Mouse (Mus musculus) ovary, postnatal 36 days (tissue): ENCODE results near the gene B3galnt1.
"Not testable (repeated sequence)": the region's sequence is repeated elsewhere in the genome, so short reads cannot be mapped to it uniquely, and the experiment has no call there.

Experiments
- DNase-seq: peaks from one replicate; pipeline ENCODE4 v3.0.0; 2022; ENCODE audit warnings: low spot score, mixed read lengths

B3galnt1 gene

DNA sequence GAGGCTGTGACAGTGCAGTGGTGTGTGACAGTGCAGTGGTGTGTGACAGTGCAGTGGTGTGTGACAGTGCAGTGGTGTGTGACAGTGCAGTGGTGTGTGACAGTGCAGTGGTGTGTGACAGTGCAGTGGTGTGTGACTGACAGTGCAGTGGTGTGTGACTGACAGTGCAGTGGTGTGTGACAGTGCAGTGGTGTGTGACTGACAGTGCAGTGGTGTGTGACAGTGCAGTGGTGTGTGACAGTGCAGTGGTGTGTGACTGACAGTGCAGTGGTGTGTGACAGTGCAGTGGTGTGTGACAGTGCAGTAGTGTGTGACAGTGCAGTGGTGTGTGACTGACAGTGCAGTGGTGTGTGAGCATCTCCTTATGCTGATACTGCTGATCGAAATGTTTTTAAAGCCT, 33.2 kb downstream of the B3galnt1 start:
- DNase-seq: not testable (repeated sequence)

DNA sequence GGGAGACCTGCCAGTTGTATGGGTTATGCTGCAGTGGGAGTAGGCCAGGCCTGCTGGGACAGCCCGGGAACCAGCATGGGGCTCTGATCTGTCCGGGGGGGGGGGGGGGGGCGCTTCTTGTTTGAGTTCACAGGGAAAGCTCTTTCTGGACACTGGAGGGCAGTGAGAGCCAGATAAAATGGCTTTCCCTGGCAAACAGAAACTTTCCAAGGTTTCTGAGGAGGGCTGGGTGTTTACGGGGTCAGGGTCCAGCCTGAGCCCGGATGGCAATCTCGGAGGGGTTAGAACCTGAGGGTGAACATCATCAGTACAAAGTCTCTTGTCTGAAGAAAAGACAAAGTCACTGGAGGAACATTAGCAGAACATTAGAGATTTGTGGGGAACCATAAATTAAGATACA, 35.4 kb downstream of the B3galnt1 start:
- DNase-seq: no peak

DNA sequence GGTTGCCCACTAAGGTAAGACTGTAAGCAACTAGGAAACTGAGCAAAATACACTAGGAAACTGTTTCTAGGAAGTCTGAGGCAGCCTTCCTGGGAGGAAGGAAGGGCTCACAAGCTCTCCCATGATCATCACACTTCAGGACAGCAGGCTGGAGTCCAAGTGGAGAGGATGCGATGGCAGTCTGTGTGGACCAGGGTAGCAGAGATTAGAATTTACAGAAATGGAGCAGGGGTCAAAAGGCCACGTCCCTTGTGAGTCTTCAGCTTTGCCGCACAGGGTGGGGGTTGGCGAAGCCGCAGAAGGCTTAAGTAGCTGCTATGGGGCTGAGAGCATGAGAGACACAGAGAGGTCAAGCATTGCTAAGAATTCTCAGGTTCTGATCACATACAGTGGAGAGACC, 37.1 kb downstream of the B3galnt1 start:
- DNase-seq: no peak

DNA sequence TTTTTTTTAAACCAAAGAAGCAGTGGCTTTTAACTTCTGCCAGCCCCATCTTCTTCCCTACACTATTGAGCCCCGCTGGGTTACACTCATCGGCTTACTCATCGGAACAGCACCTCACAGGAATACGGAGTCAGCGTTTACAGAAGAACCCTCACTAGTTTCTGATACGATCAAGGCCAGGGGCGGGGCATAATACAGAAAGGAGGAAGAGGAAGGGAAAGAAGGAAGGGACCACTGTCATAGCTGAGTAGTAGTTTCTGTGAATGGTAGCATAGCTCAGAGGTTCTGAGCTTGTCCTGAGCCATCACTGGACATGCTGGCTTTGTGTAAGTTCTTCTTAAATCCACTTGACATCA, 38.8 kb downstream of the B3galnt1 start:
- no peak for DNase-seq

DNA sequence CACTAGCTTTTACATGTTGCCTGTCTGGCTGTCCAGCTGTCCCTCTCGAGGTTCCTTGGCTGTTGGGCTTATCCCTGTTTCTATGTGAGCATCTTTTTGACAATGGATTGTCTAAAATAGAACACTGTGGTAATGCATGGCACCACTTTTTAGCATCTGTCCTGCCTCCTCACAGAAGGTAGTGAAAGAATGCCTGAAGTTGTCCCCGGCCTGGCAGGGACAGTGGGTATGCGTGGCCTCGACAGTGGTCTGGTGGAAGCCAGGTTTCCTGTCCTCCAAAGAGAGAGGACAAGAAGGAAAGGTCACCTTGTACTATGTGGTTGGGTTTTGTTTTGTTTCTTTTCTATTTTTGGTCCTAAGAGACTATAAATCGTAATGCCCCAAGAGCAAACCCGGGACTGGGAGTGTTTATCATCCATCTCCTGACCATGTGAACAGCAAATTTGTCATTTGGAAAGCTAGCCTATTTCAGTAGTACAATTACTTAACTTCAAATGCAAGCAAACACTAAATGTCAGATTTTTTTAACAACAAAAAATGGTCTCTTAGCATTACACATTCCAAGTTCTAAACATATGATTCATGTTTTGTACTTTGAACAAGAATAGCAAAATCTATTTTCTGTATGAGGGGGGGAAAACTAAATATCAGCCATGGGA, 39.3 kb downstream of the B3galnt1 start:
- no peak for DNase-seq

DNA sequence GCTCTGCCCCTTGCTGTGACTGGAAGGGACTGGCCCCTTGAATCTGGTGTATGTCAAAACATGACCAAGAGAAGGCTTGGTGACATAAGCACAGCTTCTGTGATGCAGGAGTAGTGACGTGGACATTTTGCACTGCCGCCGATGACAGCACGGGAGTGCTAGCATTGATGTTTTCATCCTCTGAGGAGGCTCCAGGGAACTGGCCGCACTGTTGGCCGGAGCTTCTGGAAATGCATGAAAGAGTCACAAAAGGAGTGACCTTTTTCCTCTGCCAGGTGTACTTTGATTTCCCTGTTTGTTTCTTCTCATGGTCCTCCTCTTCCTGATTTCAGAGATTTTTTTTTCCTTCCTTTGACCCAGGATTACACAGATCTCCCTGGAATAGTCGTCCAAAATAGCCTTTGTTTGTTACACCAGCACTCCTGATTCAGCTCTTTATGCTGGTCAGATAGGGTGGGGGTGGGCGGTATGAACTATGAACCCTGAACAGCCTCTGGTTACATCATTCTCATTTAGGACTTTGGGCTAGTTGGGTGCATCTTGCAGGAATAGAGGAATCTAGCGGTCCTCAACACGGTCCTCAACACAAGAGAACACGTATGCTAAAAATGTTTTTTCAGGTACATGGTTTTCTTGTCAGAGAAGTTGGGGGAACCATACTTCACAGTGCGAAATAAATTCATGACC, 42.5 kb downstream of the B3galnt1 start:
- no peak for DNase-seq

DNA sequence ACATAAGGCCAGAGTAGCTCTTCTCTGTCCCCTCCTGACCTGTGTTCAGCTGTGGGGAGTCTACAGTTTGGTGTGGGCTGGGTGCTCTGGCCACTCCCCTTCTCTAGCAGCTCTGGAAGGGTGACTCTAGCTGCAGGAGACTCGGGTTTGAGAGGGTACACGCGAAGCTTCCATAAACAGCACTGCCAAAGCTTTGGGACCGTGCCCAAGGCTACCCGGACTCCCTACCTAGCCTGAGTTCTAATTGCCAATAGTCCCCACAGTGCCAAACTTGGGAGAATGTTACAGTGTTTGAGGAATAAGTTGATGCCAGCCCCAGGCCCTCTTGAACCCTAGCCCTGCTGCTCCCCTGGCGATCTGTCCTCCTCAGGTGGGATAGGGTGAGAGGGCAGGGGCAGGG, 43.2 kb downstream of the B3galnt1 start:
- DNase-seq: no peak

DNA sequence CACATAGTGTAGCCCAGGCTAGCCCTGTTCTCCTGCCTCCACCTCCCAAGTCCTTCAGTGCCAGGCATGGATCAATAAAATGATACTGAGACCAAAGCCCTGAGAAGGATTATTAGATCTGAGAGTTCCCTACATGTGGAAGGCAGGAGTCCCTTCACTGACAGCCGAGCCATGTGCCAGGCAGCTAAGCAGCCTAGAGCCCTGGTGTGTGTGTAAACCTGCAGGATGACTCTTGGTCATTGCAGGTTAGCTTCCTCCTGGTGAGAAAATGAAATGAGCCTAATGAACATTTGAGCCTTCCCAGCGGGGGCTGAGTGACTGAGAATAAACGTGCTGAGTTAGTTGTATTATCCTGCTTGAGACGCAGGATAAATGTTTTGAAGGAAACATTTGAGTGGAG, 49.2 kb downstream of the B3galnt1 start:
- no peak for DNase-seq

DNA sequence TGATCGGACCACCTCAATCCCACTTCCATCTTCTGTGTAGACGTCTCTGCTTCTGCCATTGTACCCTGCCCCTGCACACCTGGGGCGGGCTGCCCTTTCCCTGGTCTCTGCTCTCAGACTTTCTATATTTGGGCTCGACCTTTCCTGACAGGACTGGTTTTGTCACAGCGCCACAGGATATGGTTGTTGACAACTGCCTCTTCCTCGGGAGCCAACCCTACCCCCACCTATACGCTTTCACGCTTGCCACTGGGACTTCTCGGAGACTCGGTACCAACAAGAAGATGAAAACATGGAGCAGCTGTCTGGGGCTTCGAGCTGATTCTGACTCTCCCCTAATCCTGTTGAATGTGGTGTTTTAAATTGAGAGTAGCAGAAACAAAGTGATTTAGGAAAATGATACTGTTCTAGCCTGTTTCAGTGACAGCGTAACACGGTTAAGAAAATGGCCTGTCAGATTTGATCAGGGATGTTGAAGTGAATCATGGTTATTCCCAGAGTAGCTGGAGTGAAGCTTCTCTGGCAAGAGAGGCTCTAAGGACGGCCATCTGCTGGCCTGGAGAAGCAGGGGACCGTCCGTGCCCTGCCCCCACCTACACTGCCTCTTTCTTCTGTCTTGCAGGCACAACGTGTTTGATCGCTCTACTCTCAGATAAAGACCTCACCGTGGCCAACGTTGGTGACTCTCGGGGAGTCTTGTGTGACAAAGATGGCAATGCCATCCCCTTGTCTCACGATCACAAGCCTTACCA, 49.9 kb downstream of the B3galnt1 start:
- DNase-seq: no peak

DNA sequence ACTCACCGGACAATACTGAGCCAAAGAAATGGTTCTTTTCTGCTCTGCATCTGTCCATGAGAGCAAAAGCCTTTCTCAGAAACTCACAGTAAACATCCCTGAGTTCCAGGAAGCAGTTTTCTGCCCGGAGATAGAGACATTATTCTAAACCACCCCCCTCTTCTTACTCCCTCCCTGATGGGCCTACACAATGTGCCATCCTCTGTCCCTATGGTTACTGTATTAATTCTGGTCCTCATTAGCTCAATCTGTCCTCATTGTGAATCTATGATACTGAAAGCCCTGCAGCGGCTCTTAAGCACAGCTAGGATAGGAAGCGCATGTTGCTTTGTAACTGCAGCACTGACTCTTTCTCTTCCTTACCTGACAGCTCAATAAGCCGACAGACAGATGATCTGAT, 53.7 kb downstream of the B3galnt1 start:
- no peak for DNase-seq

DNA sequence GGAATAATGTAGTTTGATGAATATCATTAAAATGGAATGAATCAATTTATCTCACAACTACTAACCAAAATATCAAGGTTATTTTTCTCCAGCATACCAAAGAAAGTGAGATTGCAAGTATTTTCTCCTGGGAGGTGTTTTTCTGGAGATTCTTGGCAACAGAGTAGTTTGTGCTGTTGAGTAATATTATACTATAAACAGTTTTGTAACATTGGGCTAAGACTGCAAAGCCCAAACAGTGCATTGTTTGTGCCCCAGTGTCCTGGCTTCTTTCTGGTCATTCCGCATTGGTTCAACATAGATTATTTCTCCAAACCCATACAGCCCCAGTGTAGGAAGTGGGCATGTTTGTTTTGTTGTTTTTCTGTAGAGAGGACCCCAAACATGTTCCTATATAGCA, 55.0 kb downstream of the B3galnt1 start:
- DNase-seq: no peak

DNA sequence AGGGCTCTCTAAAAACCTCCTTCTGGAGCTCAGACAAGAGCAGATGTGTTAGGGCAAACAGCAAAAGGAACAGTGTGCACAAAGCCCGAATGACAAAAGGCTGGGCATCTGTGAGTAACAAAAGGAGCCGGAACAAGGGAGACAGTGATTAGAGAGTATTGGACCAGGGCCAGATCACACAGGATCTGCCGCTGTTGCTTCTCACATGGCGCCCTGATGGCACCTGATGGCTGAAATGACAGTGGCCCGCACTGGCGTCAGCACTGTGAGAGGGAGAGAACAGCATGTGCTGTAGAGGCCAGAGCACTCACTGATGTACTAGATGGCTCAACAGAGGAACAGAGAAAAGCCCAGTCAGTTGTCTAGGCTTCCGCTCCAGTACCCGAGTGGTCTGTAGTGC, 55.8 kb downstream of the B3galnt1 start:
- no peak for DNase-seq

DNA sequence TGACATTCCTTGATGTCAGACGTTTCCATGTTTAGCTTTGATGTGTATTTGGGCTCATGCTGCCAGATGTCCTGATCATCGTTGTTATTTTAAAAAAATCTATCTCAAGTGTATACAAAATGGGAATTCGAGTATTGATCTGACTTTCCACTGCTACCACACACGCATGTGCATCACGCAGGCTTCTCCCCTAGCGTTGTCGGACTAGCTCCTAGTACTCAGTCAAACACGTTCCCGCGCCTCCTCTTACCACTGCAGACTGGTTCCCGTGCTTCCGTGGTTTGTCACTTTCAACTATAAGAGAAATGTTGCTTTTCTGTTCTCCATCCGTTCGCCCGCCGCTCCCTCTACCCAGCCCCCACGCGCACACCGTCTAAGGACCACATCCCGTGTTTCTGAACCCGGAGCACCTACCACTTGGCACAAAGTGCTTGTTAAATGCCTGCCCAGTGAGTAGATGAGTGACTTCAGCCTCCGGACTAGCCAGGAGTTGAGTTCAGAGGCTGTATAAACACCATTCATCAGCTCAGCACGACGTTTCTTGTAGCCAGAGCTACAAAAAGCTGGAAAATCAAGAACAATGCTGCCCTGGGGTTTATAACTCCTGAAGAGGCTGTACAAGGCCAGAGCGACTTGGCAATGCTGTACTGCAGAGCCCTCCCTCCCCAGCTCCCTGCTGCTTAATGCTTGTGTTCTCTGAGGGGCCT, 62.7 kb downstream of the B3galnt1 start:
- no peak for DNase-seq

DNA sequence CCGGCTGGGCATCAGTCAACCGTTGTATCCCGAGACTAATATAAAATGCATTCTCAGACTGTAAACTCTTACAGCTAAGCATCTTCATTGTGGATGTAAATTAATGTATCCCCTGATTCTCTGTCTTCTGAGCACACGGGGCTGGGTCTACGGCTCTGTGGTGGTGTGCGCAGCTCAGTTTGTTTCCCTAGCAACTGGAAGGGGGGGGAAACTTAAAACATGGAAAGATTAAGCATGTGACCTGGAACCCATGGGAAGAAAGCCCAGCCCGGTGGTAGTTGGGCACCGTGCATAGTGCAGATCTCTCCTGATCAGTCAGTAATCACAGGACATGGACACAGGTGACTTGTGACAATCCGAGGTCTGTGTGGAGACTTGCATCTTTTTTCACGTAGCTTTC, 63.3 kb downstream of the B3galnt1 start:
- DNase-seq: no peak

DNA sequence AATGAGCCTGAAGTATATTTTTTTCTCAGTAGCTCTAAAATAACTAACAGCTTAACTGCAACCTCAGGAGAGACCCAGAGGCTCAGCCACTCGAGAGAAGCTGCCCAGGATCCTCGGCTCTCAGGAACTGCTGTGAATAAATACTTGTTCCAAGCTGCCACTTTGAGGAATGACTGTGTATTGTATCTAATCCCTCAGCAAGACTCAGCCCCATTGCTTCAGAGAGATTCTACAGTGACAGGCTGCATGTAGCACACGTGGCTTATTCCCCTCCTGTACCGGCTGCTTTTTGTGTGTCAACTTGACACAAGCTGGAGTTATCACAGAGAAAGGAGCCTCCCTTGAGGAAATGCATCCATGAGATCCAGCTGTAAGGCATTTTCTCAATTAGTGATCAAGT, 66.1 kb downstream of the B3galnt1 start:
- no peak for DNase-seq

DNA sequence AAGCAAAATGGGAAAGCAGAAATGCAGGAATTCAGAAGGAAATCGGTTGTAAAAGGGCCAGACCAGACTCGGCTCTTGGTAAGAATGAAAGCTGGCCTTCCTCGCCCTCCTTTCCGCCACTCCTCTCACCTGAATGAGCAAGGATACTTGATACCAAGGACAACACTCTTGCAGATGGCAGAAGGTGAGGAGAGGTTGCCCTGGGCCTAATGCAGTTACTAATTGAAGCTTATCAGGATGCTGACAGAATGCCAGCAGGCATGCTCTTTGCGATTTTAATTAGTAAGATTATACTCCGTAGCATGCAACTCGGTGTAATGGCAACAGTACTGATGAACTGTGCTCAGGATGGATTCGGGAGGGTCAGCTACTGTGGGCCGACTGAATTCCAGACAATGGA, 67.2 kb downstream of the B3galnt1 start:
- DNase-seq: no peak

DNA sequence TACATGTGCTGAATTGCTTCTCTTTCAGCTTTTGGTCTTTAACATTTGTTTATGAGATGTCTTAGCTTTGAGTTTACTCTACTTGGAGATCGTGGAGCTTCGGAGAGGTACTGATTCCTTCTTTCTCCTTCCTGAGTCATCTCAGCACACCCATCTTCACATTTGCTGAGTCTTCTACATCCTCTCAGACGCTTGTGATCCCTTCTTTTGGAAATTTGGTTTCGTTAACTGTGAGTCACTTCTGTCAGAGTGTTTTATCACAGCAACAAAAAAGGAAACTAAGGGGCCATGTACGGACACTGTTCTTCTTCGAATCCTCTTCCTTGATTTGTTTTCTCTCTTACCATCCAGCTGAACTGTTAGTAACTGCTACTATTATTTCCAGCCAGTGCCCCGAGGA, 69.2 kb downstream of the B3galnt1 start:
- DNase-seq: no peak

DNA sequence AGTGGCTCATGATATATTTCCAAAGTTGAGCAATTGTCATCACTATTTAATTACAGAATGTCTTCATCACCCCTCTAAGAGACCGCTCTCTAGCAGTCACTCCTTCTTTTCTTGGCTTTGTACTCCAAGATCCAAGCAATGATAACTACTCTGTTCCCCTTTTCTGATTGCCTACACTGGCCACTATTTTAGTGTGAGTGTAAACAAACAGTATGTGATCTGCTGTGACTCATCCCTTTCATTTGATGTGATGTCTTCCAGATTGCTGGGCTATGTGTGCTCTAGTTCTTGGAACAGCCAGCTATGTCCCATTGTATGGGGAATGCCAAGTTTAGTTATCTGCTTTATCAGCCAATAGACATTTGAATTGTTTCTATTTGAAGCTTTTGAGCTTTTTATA, 71.4 kb downstream of the B3galnt1 start:
- no peak for DNase-seq

DNA sequence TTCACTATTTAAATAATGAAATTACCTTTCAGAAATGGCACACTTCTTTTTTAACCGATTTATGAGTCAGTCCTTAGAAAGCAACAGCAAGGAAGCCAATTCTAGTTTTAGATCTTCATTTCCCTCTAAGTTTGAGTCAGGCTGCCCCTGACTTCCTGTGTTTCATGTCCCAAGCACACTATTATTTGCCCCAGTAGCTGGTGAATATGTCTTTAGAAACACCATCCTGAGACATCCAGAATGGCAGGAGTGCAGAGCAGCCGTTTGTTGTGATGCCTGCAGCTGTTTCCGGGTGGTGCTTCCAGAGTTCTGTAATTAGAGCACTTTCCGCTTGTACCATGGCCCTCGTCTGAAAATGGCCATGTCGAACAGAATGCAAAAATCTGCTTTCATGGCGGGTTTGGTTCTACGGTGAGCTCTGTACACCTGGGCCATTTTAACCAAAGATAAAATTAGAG, 73.7 kb downstream of the B3galnt1 start:
- DNase-seq: no peak

DNA sequence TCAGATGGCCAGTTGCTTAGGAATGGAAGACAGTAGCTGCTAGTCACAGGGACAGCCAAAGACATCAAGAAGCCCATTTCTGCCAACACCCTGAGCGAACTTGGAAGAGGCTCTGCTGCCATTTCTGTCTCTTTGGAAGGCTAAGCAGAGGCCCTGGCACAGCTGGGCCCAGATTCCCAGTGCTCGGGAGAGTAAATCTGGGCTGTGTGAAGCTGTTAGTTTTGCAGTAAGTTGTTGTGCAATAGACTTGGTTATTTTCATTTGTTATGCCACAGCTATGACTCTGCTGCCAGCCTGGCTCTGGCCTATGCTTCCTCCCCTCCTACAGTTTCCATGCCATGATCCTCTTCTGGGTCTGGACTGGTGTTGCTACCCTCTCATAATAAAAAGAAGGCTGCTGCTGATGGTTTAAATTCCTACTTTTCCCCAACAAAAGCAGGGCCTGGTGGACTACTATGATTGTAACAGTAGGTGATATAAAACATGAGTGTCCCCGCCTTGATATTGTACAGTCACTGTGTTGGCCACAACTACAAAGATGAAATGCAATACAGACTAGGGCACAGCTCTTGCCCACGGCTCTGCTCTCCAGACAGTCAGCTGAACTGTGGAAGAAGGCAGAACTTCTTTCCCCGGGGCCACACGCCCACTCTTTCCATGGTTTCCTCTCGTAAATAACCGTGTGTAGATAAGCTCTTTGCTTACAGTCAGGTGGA, 74.2 kb downstream of the B3galnt1 start:
- no peak for DNase-seq
